Mouse (Mus musculus) heart, postnatal 0 days (tissue): ENCODE results near the gene Grb10. TPM values are rescaled to one million over a fixed set of nuclear protein-coding genes. Genes with fewer than 3 reads are reported as not detected.
A peak's percentile ranks its signal among the peaks of the same experiment; 100 is the strongest.

Source experiments
- ATAC-seq: fragments of 200-750 bp; cut with Nextera tagmentation; 2 replicates; pipeline ENCODE4 v1.8.0; 2017; ENCODE audit warnings: low read depth, moderate number of reproducible peaks, moderate library complexity; ENCODE audit not compliant: insufficient read depth
- DNase-seq: peaks from one replicate; pipeline ENCODE4 v3.0.0-alpha.2; 2016; ENCODE audit warnings: low spot score
- H3K27ac ChIP-seq: fragments of 300-500 bp; sonication (generic); 2 replicates; pipeline ENCODE4 v1.5.1; 2014; ENCODE audit warnings: low read depth, mild to moderate bottlenecking
- H3K27me3 ChIP-seq: fragments of 300-500 bp; sonication (generic); 2 replicates; pipeline ENCODE4 v1.6.1; 2014; ENCODE audit warnings: low read length, mixed read lengths; ENCODE audit not compliant: control insufficient read depth, insufficient read depth
- H3K36me3 ChIP-seq: fragments of 300-500 bp; sonication (generic); replicated peaks from 2 replicates; pipeline ENCODE4 v1.6.1; 2014; ENCODE audit warnings: low read length, mixed read lengths; ENCODE audit not compliant: control insufficient read depth, insufficient read depth
- H3K4me1 ChIP-seq: fragments of 300-500 bp; sonication (generic); 2 replicates; pipeline ENCODE4 v1.6.1; 2014; ENCODE audit warnings: antibody characterized with exemption; ENCODE audit not compliant: control insufficient read depth, insufficient read depth
- H3K4me2 ChIP-seq: fragments of 300-500 bp; sonication (generic); 2 replicates; pipeline ENCODE4 v1.6.1; 2014; ENCODE audit warnings: low read depth, mild to moderate bottlenecking, low read length, moderate library complexity
- H3K4me3 ChIP-seq: fragments of 300-500 bp; sonication (generic); 2 replicates; pipeline ENCODE4 v1.5.1; 2014; ENCODE audit warnings: low read depth, low read length
- H3K9ac ChIP-seq: fragments of 300-500 bp; sonication (generic); replicated peaks from 2 replicates; pipeline ENCODE4 v1.6.1; 2014; ENCODE audit warnings: low read depth, low read length, mixed read lengths
- H3K9me3 ChIP-seq: fragments of 300-500 bp; sonication (generic); replicated peaks from 2 replicates; pipeline ENCODE4 v1.6.1; 2016; ENCODE audit warnings: low read length; ENCODE audit not compliant: control insufficient read depth
- CTCF ChIP-seq: IDR thresholded peaks from 2 replicates; pipeline ENCODE4 v1.5.1; 2016; ENCODE audit warnings: antibody characterized with exemption, control low read depth, low read depth
- EP300 ChIP-seq: IDR thresholded peaks from 2 replicates; pipeline ENCODE4 v1.6.1; 2016; ENCODE audit warnings: antibody characterized with exemption, low read depth
- WGBS: fragments of 180-500 bp; shearing (Covaris S2); extraction: QIAGEN DNeasy Blood & Tissue Kit; methylation state at CpG from one replicate; pipeline ENCODE4 v1.1.7; 2014; 5-methylcytosine and 5-hydroxymethylcytosine counted together
- polyA plus RNA-seq: library from polyadenylated mRNA; unstranded; fragments of >200 nt; fragmentation: Nextera tagmentation; extraction: Ambion mirVana; gene quantifications from 2 replicates; pipeline ENCODE4 v1.2.1, GENCODE M21; 2015
- total RNA-seq: library from RNA; depleted of rRNA; stranded (reverse); fragments of >200 nt; gene quantifications from 2 replicates; pipeline ENCODE4 v1.2.3, GENCODE M21; 2014; ENCODE audit warnings: low replicate concordance

The Grb10 gene
- total and polyA plus RNA-seq, 2 experiments from 2014 or later = 200 to 687 TPM

GRCm38 (mm10) chr11:11963065-11963464 lies 75.4 kb downstream of the Grb10 start:
- H3K27me3 ChIP-seq = no peaks in the 10 kb centered on the region
- H3K9me3 ChIP-seq = no peaks in the 10 kb centered on the region
- H3K4me2 ChIP-seq = no peak overlapping the region
- H3K4me3 ChIP-seq = no peak overlapping the region
- H3K4me1 ChIP-seq = peaks cover 69% of the 10 kb centered on the region
- H3K27ac ChIP-seq = peak overlapping the region; percentile 98
- H3K36me3 ChIP-seq = peaks cover 19% of the 10 kb centered on the region
- DNase-seq (no peak), ATAC-seq (no peak)
- H3K9ac ChIP-seq = no peak overlapping the region
- WGBS = 67% methylated on average over 2 of the region's 2 CpGs
- TF ChIP-seq EP300 (no peak), CTCF (no peak)

GRCm38 (mm10) chr11:11962629-11962954 lies 75.9 kb downstream of the Grb10 start:
- H3K4me2 ChIP-seq = no peak overlapping the region
- H3K36me3 ChIP-seq = peaks cover 15% of the 10 kb centered on the region
- H3K9ac ChIP-seq = no peak overlapping the region
- TF ChIP-seq EP300 (no peak), CTCF (no peak)
- 0 out of 2 replicates have a peak, but pooled peaks have one; percentile 10 for ATAC-seq
- peak overlapping the region; percentile 98 for H3K27ac ChIP-seq
- H3K4me3 ChIP-seq = no peak overlapping the region
- H3K9me3 ChIP-seq = no peaks in the 10 kb centered on the region
- WGBS = 5% methylated on average over 5 of the region's 5 CpGs
- peak; percentile 69 for DNase-seq
- H3K4me1 ChIP-seq = peaks cover 74% of the 10 kb centered on the region
- H3K27me3 ChIP-seq = no peaks in the 10 kb centered on the region

- Histone ChIP-seq H3K4me2 (no peak overlapping the region), H3K9ac (peak overlapping the region; percentile 2; the same call in 1 of the 2 replicates), H3K4me3 (no peak overlapping the region), H3K4me1 (peaks cover 76% of the 10 kb centered on the region), H3K27me3 (no peaks in the 10 kb centered on the region), H3K9me3 (no peaks in the 10 kb centered on the region), H3K27ac (peak overlapping the region; percentile 98), H3K36me3 (peaks cover 11% of the 10 kb centered on the region; the same call in 1 of the 2 replicates)
- ATAC-seq (peak; percentile 36), DNase-seq (no peak)
- WGBS = 17% methylated on average over 5 of the region's 5 CpGs
- TF ChIP-seq CTCF (no peak), EP300 (peak; percentile 50; the same call in 1 of the 2 replicates)
Measured at GRCm38 (mm10) chr11:11961917-11962628, 76.4 kb downstream of the Grb10 start.

DNA sequence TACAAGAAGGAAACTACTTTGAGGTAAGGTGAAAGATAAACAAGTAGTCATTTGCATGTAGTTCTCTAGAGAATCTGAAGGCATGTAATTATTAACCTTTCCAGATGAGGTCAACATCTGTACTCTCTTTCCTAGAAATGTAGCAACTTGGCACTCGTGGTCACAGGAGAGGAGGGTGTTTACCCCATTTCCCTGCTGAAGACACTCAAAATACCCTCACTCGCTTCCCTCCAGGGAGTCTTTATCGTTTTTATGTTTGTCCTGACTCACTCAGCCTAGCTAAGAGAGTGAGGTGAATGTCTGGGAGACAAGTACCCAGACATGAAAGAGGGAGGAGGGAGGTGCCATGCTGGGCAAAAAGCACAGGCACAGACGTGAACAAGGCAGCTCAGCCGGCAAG lies 77.6 kb downstream of the Grb10 start:
- peak overlapping the region; percentile 98 for H3K27ac ChIP-seq
- H3K4me1 ChIP-seq = peaks cover 71% of the 10 kb centered on the region
- WGBS = 21% methylated on average over 5 of the region's 5 CpGs
- no peaks in the 10 kb centered on the region for H3K9me3 ChIP-seq
- ATAC-seq (no peak), DNase-seq (no peak)
- no peak overlapping the region for H3K4me3 ChIP-seq
- H3K9ac ChIP-seq = 0 out of 2 replicates have a peak overlapping the region, but pooled peaks have one; percentile 1
- peaks cover 5% of the 10 kb centered on the region; the same call in 1 of the 2 replicates for H3K36me3 ChIP-seq
- TF ChIP-seq CTCF (no peak), EP300 (no peak)
- H3K4me2 ChIP-seq = no peak overlapping the region
- no peaks in the 10 kb centered on the region for H3K27me3 ChIP-seq

GRCm38 (mm10) chr11:11960227-11960626 lies 78.3 kb downstream of the Grb10 start:
- peaks cover 72% of the 10 kb centered on the region for H3K4me1 ChIP-seq
- no peaks in the 10 kb centered on the region for H3K27me3 ChIP-seq
- WGBS = 76% methylated on average over 2 of the region's 2 CpGs
- DNase-seq (no peak), ATAC-seq (no peak)
- H3K9ac ChIP-seq = 0 out of 2 replicates have a peak overlapping the region, but pooled peaks have one; percentile 1
- H3K4me3 ChIP-seq = no peak overlapping the region
- TF ChIP-seq CTCF (no peak), EP300 (no peak)
- H3K27ac ChIP-seq = peak overlapping the region; percentile 98
- no peaks in the 10 kb centered on the region for H3K9me3 ChIP-seq
- no peak overlapping the region for H3K4me2 ChIP-seq
- peaks cover 11% of the 10 kb centered on the region; the same call in 1 of the 2 replicates for H3K36me3 ChIP-seq
